Mouse (Mus musculus): Measurements from ENCODE around the gene Mkks. TPM values are rescaled to one million over a fixed set of nuclear protein-coding genes. Genes with fewer than 3 reads are reported as not detected.
A peak's percentile ranks its signal among the peaks of the same experiment; 100 is the strongest.
"Not testable (repeated sequence)": the region's sequence is repeated elsewhere in the genome, so short reads cannot be mapped to it uniquely, and the experiment has no call there.

Mkks gene
- polyA plus RNA-seq, 1 experiment from 2014 or later = 15.0 TPM

GRCm38 (mm10) chr2:136913021-136913420 lies 21.8 kb upstream of the Mkks start:
- H3K4me1 ChIP-seq (ENCODE audit: control insufficient read depth, insufficient read depth, low read length) = no peaks in the 10 kb centered on the region
- H3K27me3 ChIP-seq (ENCODE audit: control insufficient read depth, insufficient read depth, low read length) = no peaks in the 10 kb centered on the region
- DNase-seq (ENCODE audit: low spot score) (no peak), ATAC-seq (ENCODE audit: insufficient number of reproducible peaks, low FRiP score, low TSS enrichment, low read depth) (no peak)
- H3K4me2 ChIP-seq (ENCODE audit: low read depth, severe bottlenecking) = no peak overlapping the region
- no peaks in the 10 kb centered on the region for H3K36me3 ChIP-seq (ENCODE audit: control insufficient read depth, insufficient read depth, low read length)
- 86% methylated on average over 3 of the region's 3 CpGs for WGBS
- H3K27ac ChIP-seq (replicated peaks; ENCODE audit: low read depth, low read length) = no peak overlapping the region
- H3K9ac ChIP-seq (ENCODE audit: low read length) = no peak overlapping the region
- no peak overlapping the region for H3K4me3 ChIP-seq (ENCODE audit: low read depth, low read length)
- no peaks in the 10 kb centered on the region for H3K9me3 ChIP-seq (ENCODE audit: control insufficient read depth, low read length)

GRCm38 (mm10) chr2:136911958-136912411 lies 20.8 kb upstream of the Mkks start:
- Histone ChIP-seq H3K9ac (ENCODE audit: low read length) (no peak overlapping the region), H3K27me3 (ENCODE audit: control insufficient read depth, insufficient read depth, low read length) (no peaks in the 10 kb centered on the region), H3K4me3 (ENCODE audit: low read depth, low read length) (no peak overlapping the region), H3K27ac (replicated peaks; ENCODE audit: low read depth, low read length) (no peak overlapping the region), H3K4me2 (ENCODE audit: low read depth, severe bottlenecking) (no peak overlapping the region), H3K4me1 (ENCODE audit: control insufficient read depth, insufficient read depth, low read length) (no peaks in the 10 kb centered on the region), H3K9me3 (ENCODE audit: control insufficient read depth, low read length) (no peaks in the 10 kb centered on the region), H3K36me3 (ENCODE audit: control insufficient read depth, insufficient read depth, low read length) (no peaks in the 10 kb centered on the region)
- ATAC-seq (ENCODE audit: insufficient number of reproducible peaks, low FRiP score, low TSS enrichment, low read depth) (no peak), DNase-seq (ENCODE audit: low spot score) (no peak)
- 58% methylated on average over 4 of the region's 4 CpGs for WGBS

DNA sequence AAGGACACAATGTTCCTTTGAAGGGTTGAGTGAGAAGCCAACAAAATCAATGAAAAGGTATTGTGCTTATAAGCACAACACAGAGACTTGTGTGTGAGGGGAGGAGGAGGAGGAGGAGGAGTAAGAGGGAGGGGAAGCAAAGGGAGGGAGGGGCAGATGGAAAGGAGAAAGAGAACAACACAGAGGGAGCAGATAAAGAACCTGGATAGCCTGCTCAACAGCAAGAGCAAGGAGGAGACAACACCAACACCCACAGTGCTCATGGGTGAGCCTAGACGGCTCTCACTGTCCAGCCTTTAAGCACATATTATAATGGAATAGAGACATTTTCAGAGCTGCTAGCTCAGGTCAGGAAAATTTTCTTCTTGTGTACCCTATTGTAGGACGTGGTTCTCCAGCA lies 18.1 kb upstream of the Mkks start:
- 80% methylated on average over 2 of the region's 2 CpGs for WGBS
- Histone ChIP-seq H3K9me3 (ENCODE audit: control insufficient read depth, low read length) (no peaks in the 10 kb centered on the region), H3K4me1 (ENCODE audit: control insufficient read depth, insufficient read depth, low read length) (no peaks in the 10 kb centered on the region), H3K4me2 (ENCODE audit: low read depth, severe bottlenecking) (no peak overlapping the region), H3K36me3 (ENCODE audit: control insufficient read depth, insufficient read depth, low read length) (peaks cover 3% of the 10 kb centered on the region; the same call in 1 of the 2 replicates), H3K27ac (replicated peaks; ENCODE audit: low read depth, low read length) (no peak overlapping the region), H3K9ac (ENCODE audit: low read length) (no peak overlapping the region), H3K4me3 (ENCODE audit: low read depth, low read length) (no peak overlapping the region), H3K27me3 (ENCODE audit: control insufficient read depth, insufficient read depth, low read length) (no peaks in the 10 kb centered on the region)
- DNase-seq (ENCODE audit: low spot score) (no peak), ATAC-seq (ENCODE audit: insufficient number of reproducible peaks, low FRiP score, low TSS enrichment, low read depth) (no peak)

DNA sequence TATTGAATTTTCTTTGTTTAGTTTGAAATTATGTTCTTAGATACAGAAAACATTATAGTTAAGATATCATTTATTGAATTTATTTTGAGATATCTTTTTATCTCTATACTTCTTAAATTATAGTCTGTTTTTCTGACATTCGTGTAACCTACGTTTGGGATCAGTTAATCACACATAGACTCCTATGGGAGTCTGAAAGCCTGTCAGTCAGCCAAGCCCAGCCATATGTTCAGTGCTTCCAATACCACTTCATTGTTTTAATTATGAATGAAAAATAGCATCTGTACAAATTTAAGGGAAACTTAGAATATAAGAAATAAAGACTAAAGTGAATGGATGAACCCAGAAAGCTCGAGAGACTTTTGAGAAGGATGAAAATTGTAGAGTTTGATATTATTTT lies 17.4 kb upstream of the Mkks start:
- ATAC-seq (ENCODE audit: insufficient number of reproducible peaks, low FRiP score, low TSS enrichment, low read depth) = no peak
- 92% methylated on average over 3 of the region's 3 CpGs for WGBS
- Histone ChIP-seq H3K4me3 (ENCODE audit: low read depth, low read length) (no peak overlapping the region), H3K9me3 (ENCODE audit: control insufficient read depth, low read length) (no peaks in the 10 kb centered on the region), H3K27ac (replicated peaks; ENCODE audit: low read depth, low read length) (no peak overlapping the region), H3K36me3 (ENCODE audit: control insufficient read depth, insufficient read depth, low read length) (peaks cover 3% of the 10 kb centered on the region; the same call in 1 of the 2 replicates), H3K27me3 (ENCODE audit: control insufficient read depth, insufficient read depth, low read length) (no peaks in the 10 kb centered on the region), H3K4me1 (ENCODE audit: control insufficient read depth, insufficient read depth, low read length) (no peaks in the 10 kb centered on the region), H3K9ac (ENCODE audit: low read length) (no peak overlapping the region), H3K4me2 (ENCODE audit: low read depth, severe bottlenecking) (no peak overlapping the region)
- DNase-seq (ENCODE audit: low spot score) = no peak

- H3K9me3 ChIP-seq (ENCODE audit: control insufficient read depth, low read length) = no peaks in the 10 kb centered on the region
- WGBS = 88% methylated on average over 2 of the region's 2 CpGs
- H3K36me3 ChIP-seq (ENCODE audit: control insufficient read depth, insufficient read depth, low read length) = no peaks in the 10 kb centered on the region
- no peak for DNase-seq (ENCODE audit: low spot score)
- H3K27ac ChIP-seq (replicated peaks; ENCODE audit: low read depth, low read length) = no peak overlapping the region
- no peak overlapping the region for H3K4me3 ChIP-seq (ENCODE audit: low read depth, low read length)
- no peaks in the 10 kb centered on the region for H3K4me1 ChIP-seq (ENCODE audit: control insufficient read depth, insufficient read depth, low read length)
- no peak overlapping the region for H3K4me2 ChIP-seq (ENCODE audit: low read depth, severe bottlenecking)
- H3K27me3 ChIP-seq (ENCODE audit: control insufficient read depth, insufficient read depth, low read length) = no peaks in the 10 kb centered on the region
- no peak overlapping the region for H3K9ac ChIP-seq (ENCODE audit: low read length)
- no peak for ATAC-seq (ENCODE audit: insufficient number of reproducible peaks, low FRiP score, low TSS enrichment, low read depth)
Measured at GRCm38 (mm10) chr2:136896131-136896530, 4.9 kb upstream of the Mkks start.

- 87% methylated on average over 2 of the region's 2 CpGs for WGBS
- no peak for ATAC-seq (ENCODE audit: insufficient number of reproducible peaks, low FRiP score, low TSS enrichment, low read depth)
- no peaks in the 10 kb centered on the region for H3K27me3 ChIP-seq (ENCODE audit: control insufficient read depth, insufficient read depth, low read length)
- no peak overlapping the region for H3K4me3 ChIP-seq (ENCODE audit: low read depth, low read length)
- H3K27ac ChIP-seq (replicated peaks; ENCODE audit: low read depth, low read length) = no peak overlapping the region
- H3K36me3 ChIP-seq (ENCODE audit: control insufficient read depth, insufficient read depth, low read length) = no peaks in the 10 kb centered on the region
- no peak overlapping the region for H3K4me2 ChIP-seq (ENCODE audit: low read depth, severe bottlenecking)
- H3K4me1 ChIP-seq (ENCODE audit: control insufficient read depth, insufficient read depth, low read length) = no peaks in the 10 kb centered on the region
- no peaks in the 10 kb centered on the region for H3K9me3 ChIP-seq (ENCODE audit: control insufficient read depth, low read length)
- DNase-seq (ENCODE audit: low spot score) = no peak
- H3K9ac ChIP-seq (ENCODE audit: low read length) = no peak overlapping the region
Measured at GRCm38 (mm10) chr2:136894494-136894893, 3.3 kb upstream of the Mkks start.

DNA sequence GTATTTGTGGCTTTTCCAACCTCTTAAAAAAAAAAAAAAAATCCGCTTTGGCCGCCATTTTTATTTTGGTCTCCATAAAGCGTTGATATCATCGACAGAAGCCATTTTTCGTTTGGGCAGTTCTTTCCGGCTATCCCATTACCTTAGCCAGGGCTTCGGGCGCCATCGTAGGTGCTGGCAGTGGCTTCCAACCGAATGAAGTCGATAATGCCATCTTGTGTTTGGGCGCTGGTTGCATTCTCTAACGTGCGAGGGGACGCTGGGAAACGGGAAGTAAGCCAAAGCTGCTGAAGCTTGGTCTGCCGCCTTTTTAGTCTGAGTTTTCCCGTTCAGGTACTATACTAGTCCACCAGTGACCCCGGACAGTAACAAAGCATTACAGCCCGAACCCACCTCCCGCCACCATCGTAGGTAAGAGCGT lies 772 bp upstream of the Mkks start:
- Histone ChIP-seq H3K4me1 (ENCODE audit: control insufficient read depth, insufficient read depth, low read length) (no peaks in the 10 kb centered on the region), H3K4me2 (ENCODE audit: low read depth, severe bottlenecking) (peak overlapping the region; percentile 45)

GRCm38 (mm10) chr2:136890716-136891067 lies 497 bp downstream of the Mkks start:
- Histone ChIP-seq H3K27ac (replicated peaks; ENCODE audit: low read depth, low read length) (peak overlapping the region; percentile 76), H3K4me2 (ENCODE audit: low read depth, severe bottlenecking) (peak overlapping the region; percentile 32), H3K9ac (ENCODE audit: low read length) (peak overlapping the region; percentile 82), H3K4me3 (ENCODE audit: low read depth, low read length) (peak overlapping the region; percentile 70)
- not testable (repeated sequence) for H3K27me3 ChIP-seq (ENCODE audit: control insufficient read depth, insufficient read depth, low read length); H3K36me3 ChIP-seq (ENCODE audit: control insufficient read depth, insufficient read depth, low read length); H3K9me3 ChIP-seq (ENCODE audit: control insufficient read depth, low read length); DNase-seq (ENCODE audit: low spot score); H3K4me1 ChIP-seq (ENCODE audit: control insufficient read depth, insufficient read depth, low read length)
- 6% methylated on average over 15 of the region's 15 CpGs for WGBS
- peak; percentile 63; the same call in 1 of the 2 replicates for ATAC-seq (ENCODE audit: insufficient number of reproducible peaks, low FRiP score, low TSS enrichment, low read depth)

More for the DNA sequence above, 772 bp upstream of the Mkks start:
- ATAC-seq (ENCODE audit: insufficient number of reproducible peaks, low FRiP score, low TSS enrichment, low read depth) = peak; percentile 77
- peak; percentile 91 for DNase-seq (ENCODE audit: low spot score)
- no peaks in the 10 kb centered on the region for H3K9me3 ChIP-seq (ENCODE audit: control insufficient read depth, low read length)
- H3K9ac ChIP-seq (ENCODE audit: low read length) = peak overlapping the region; percentile 57
- no peaks in the 10 kb centered on the region for H3K36me3 ChIP-seq (ENCODE audit: control insufficient read depth, insufficient read depth, low read length)
- H3K27ac ChIP-seq (replicated peaks; ENCODE audit: low read depth, low read length) = no peak overlapping the region
- H3K27me3 ChIP-seq (ENCODE audit: control insufficient read depth, insufficient read depth, low read length) = no peaks in the 10 kb centered on the region
- peak overlapping the region; percentile 70 for H3K4me3 ChIP-seq (ENCODE audit: low read depth, low read length)
- under 1% methylated on average over 23 of the region's 23 CpGs for whole genome bisulfite sequencing

DNA sequence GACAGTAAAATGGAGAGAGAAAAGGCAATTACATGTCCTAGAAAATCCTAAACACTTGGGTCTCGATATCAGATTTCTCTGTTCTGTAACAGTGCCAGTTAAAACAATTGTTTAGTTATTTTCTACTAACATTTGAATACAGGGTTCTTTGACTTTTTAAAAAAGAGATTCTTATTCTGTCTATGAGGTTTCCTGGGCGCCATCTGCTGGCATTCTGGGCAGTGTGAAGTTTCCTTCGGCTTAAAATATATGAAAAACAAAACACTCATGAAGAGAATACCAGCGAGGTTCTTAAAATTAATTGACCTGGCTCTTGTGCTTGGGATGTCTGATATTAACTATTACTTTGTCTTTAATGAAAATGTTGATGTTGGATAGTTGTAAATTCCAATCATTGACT lies 4.3 kb downstream of the Mkks start:
- no peak overlapping the region for H3K9ac ChIP-seq (ENCODE audit: low read length)

More for the DNA sequence above, 4.3 kb downstream of the Mkks start:
- H3K36me3 ChIP-seq (ENCODE audit: control insufficient read depth, insufficient read depth, low read length) = peaks cover 2% of the 10 kb centered on the region; the same call in 1 of the 2 replicates
- WGBS = 76% methylated on average over 4 of the region's 4 CpGs
- ATAC-seq (ENCODE audit: insufficient number of reproducible peaks, low FRiP score, low TSS enrichment, low read depth) (no peak), DNase-seq (ENCODE audit: low spot score) (no peak)
- no peaks in the 10 kb centered on the region for H3K4me1 ChIP-seq (ENCODE audit: control insufficient read depth, insufficient read depth, low read length)
- no peaks in the 10 kb centered on the region for H3K27me3 ChIP-seq (ENCODE audit: control insufficient read depth, insufficient read depth, low read length)
- H3K9me3 ChIP-seq (ENCODE audit: control insufficient read depth, low read length) = no peaks in the 10 kb centered on the region
- H3K27ac ChIP-seq (replicated peaks; ENCODE audit: low read depth, low read length) = no peak overlapping the region
- H3K4me3 ChIP-seq (ENCODE audit: low read depth, low read length) = no peak overlapping the region
- H3K4me2 ChIP-seq (ENCODE audit: low read depth, severe bottlenecking) = no peak overlapping the region
